Comparison of ENCODE assay signal across 7 mouse cellular contexts in genomic region chr10:60350805-60351167, GRCm38 (mm10). TPM values are rescaled to one million over a fixed set of nuclear protein-coding genes. Genes with fewer than 3 reads are reported as not detected.
DNase-seq lines count a peak whose midpoint lies in the region; ATAC-seq and TF ChIP-seq lines count a peak whose summit lies in the region.

No protein-coding gene starts in this region.

- 0 out of 2 replicates have a peak overlapping the region, but pooled peaks have one; percentile 5 for H3K4me2 ChIP-seq in forebrain, embryonic 15.5 days (replicated peaks)

- no peak for TF ChIP-seq CTCF in spleen, adult 2 months (IDR thresholded peaks at IDR 0.05; ENCODE audit: extremely low read depth, insufficient read depth, insufficient read length, insufficient replicate concordance)

- 50% methylated on average over 3 of the region's 3 CpGs for WGBS in forebrain, embryonic 15.5 days
- WGBS in spleen, adult 2 months = 7% methylated on average over 3 of the region's 3 CpGs

- ATAC-seq in forebrain, embryonic 15.5 days (replicated peaks) = no peak
- peak; percentile 63 to 67; a peak in 3 of 4 replicates for ATAC-seq in hematopoietic stem cell, adult 5-6 weeks (replicated peaks in 1 of 2; ENCODE audit: insufficient read depth in 1 of 2, low FRiP score in 2 of 2, low TSS enrichment in 1 of 2, low read depth in 1 of 2, poor library complexity in 2 of 2, severe bottlenecking in 2 of 2)
- ATAC-seq in megakaryocyte progenitor cell, adult 5-6 weeks (replicated peaks; ENCODE audit: poor library complexity) = peak; percentile 42

- H3K4me1 ChIP-seq in forebrain, embryonic 15.5 days = peaks cover 20% of the 10 kb centered on the region
- peaks cover 39% of the 10 kb centered on the region for H3K4me1 ChIP-seq in spleen, adult 2 months (ENCODE audit: control insufficient read depth, insufficient read depth, insufficient read length)

- intact Hi-C loops in left cerebral cortex, postnatal 14 days (cut with DNase I) = no loop called here

- H3K27ac ChIP-seq in forebrain, embryonic 15.5 days (replicated peaks) = no peak overlapping the region
- H3K27ac ChIP-seq in spleen, adult 2 months (ENCODE audit: insufficient read depth, low read length) = peak overlapping the region; percentile 77

- H3K27me3 ChIP-seq in forebrain, embryonic 15.5 days = peaks cover 18% of the 10 kb centered on the region
- H3K27me3 ChIP-seq in spleen, adult 2 months (ENCODE audit: control insufficient read depth, insufficient read depth, low read length) = no peaks in the 10 kb centered on the region

- no peak overlapping the region for H3K4me3 ChIP-seq in forebrain, embryonic 15.5 days
- peak overlapping the region; percentile 40 for H3K4me3 ChIP-seq in spleen, adult 2 months (ENCODE audit: extremely low read depth, insufficient read depth, insufficient read length)

- no peaks in the 10 kb centered on the region for H3K9me3 ChIP-seq in forebrain, embryonic 15.5 days

- H3K9ac ChIP-seq in forebrain, embryonic 15.5 days (replicated peaks) = no peak overlapping the region

- no peaks in the 10 kb centered on the region for H3K36me3 ChIP-seq in forebrain, embryonic 15.5 days
- no peaks in the 10 kb centered on the region for H3K36me3 ChIP-seq in spleen, adult 2 months (ENCODE audit: control insufficient read depth, insufficient read depth, low read length)

- peak; percentile 95 for DNase-seq in Muller cell, postnatal 12 days (ENCODE audit: inconsistent ontology term)
- DNase-seq in brain, adult 2 months (ENCODE audit: low read depth, low spot score) = peak; percentile 74
- DNase-seq in left cerebral cortex, postnatal 14 days (ENCODE audit: low spot score in 2 of 2) = peak; percentile 80 to 82
- peak; percentile 87 to 97 for DNase-seq in spleen, adult 2 months (ENCODE audit: low read depth in 1 of 2, low spot score in 2 of 2)

- TF ChIP-seq POLR2A in spleen, adult 2 months (IDR thresholded peaks at IDR 0.05; ENCODE audit: low read depth, low read length) = no peak

RNA-seq across cellular contexts. Expression of gene Vsir, which starts 4.1 kb away (rescaled TPM):
- 1.4 and 2.4 TPM in 2 replicates for polyA plus RNA-seq in forebrain, embryonic 15.5 days (2015; fragmentation: Nextera tagmentation; extraction: Ambion mirVana)
- 50.2 and 83.1 TPM in 2 replicates for total RNA-seq in hematopoietic stem cell, adult 5-6 weeks (2017)
- 10 to 100 TPM; 24.9 to 25.8 TPM for total RNA-seq in left cerebral cortex, postnatal 14 days (2021)
- total RNA-seq in megakaryocyte progenitor cell, adult 5-6 weeks (2015) = 43.4 and 55.3 TPM in 2 replicates
- total RNA-seq in megakaryocyte progenitor cell, adult 5-6 weeks (2017) = 119 and 123 TPM in 2 replicates
- 155 TPM in 2 replicates for polyA plus RNA-seq in spleen, adult 2 months (2012; rRNA removed)

RNA-seq across cellular contexts. Expression of gene Gm17455, which starts 48.7 kb away (rescaled TPM):
- 4.9 and 6.9 TPM in 2 replicates for polyA plus RNA-seq in forebrain, embryonic 15.5 days (2015; fragmentation: Nextera tagmentation; extraction: Ambion mirVana)
- not detected in 2 replicates for total RNA-seq in hematopoietic stem cell, adult 5-6 weeks (2017)
- 1 to 10 TPM in 1 of 2 experiments, not detected in 1; 1.3 TPM for total RNA-seq in left cerebral cortex, postnatal 14 days (2021)
- total RNA-seq in megakaryocyte progenitor cell, adult 5-6 weeks (2015) = 0.29 TPM in 1 of 2 replicates, not detected in the other
- not detected in 2 replicates for total RNA-seq in megakaryocyte progenitor cell, adult 5-6 weeks (2017)
- polyA plus RNA-seq in spleen, adult 2 months (2012; rRNA removed) = 1.3 and 2.3 TPM in 2 replicates
